Mouse (Mus musculus) layer of hippocampus, adult 11-12 months (tissue): ENCODE data around the gene Rpap2.
A peak's percentile ranks its signal among the peaks of the same experiment; 100 is the strongest.

ENCODE experiments used
- DNase-seq: peaks from one replicate; pipeline ENCODE4 v3.0.0; 2022; ENCODE audit warnings: low spot score

Rpap2 gene

DNA sequence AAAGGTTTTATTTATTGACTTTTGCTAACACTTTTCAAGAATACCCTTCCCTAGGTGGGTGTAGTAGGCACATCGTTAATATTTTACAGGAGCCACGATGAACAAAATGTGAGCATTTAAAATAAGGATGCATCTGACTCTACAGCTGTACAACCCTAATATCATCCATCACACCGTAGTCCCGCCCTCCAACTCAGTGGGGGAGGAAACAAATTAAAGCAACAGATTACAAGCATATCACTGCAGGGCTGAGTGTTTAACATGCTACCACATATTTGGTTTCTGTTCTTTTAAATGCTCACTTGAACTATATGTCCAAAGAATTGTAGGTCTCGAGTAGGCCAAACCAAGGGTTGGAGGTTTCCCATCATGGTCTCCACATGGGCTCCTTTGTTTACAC, 90.0 kb downstream of the Rpap2 start:
- no peak for DNase-seq

DNA sequence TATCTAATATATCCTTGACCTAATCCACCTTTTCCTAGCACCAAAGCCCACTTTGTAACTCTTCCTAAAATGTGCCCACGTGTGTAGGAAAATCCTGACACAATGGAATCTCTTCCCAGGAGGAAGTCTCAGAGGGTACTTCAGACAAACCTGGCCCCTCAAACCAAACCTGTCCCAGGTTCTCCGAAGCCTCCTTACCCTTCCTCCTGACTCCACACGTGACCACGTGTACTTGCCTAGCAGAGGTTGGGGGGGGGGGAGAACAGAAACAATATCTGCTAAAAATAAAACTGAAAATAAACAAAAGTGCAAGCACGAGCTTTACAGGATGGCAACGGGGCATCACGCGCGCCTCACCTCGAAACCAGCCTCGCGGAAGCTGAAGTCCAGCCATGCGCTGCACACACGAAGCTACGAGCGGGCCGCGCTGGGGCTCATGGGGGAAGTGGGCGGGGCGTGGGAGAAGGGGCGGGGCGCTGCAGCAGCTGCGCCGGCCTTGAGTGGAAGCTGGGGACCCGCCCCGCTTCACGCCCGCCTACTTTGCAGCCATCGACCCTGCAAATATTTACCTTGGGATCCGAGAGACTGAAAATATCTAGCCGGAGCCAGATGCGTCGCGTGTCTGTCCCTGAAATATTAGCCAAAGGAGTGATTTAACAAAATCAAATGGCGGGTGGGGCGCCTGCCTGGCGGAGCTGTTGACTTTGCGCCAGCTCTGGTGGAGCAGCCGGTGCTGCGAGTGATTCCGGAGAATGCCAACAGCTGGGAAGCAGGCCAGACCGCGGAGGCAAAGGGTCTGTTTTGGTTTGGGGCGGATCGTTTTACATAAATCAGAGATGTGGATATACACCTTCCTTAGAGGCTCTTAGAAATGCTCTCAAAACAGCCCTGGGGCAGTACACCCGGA, 90.7 kb downstream of the Rpap2 start:
- peak; percentile 50 for DNase-seq

DNA sequence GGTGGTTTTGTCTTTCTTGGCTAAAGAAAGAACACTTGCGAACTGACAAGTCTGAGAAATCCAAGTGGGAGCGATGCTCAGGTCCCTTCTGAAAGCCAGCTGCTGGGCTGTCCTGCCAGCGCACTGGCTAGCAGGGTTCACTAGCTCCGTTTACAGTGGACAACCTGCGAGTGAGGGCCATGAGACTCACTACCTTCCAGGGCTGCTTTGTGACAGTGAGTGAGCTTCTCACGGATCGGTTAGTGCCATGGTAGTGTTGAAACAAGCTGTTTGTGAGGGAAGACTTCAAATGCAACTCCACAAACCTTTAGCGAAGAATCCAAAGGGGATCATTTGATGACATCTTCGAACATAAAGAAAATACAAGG, 91.3 kb downstream of the Rpap2 start:
- no peak for DNase-seq

DNA sequence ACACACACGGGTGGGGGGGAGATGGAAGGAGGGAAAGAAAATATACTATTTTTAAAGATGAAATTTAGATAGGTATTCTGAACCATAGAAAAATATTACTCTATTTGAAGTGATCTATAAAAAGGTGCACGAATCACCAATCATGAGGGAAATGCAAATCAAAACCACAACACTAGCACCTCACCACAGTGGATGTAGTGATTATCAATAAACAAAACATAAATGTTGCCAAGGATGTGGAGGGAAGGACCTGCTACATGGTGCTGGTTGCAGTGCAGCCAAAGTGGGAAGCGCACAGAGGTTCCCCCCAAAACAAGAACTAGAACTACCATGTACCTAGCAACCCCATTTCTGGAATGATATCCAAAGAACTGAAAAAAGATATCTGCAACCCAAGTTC, 97.8 kb downstream of the Rpap2 start:
- DNase-seq = no peak

DNA sequence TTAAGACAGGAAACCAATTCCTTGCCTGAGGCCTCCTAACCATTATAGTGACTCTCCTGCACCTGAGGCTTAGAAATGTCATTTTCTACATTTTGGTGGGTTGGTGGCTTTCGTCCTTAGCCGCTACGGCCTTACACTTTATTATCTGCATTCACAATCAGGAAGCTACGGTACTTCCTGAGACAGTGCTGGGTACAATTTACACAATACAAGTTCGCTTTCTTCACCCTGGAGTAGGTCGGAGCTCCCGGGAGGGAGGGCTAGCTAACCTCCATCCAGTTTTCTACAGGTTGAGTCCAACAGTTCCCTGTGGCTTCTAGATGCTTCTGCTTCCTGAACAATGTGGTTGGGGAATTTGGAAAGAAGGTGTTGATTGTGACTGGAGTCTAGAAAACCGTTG, 101.7 kb downstream of the Rpap2 start:
- DNase-seq = no peak

DNA sequence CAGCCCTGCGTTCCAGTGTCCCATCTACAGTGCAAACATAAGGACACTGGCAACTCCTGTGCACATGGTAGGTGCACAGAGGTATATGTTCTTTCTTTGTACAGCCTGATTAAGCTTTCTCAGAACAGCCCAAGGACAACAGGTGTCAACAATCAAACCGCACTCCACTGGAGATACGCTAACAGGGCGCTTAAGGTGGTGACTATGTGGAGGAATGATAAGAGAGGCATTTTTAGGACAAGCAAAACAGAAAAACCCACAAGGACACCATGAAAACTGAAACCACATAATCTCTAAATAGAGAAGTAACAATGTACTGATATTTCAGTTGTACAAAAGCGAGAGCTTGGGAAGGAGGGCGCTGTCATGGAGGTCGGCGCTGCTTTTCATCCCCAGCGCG, 103.7 kb downstream of the Rpap2 start:
- DNase-seq = no peak

DNA sequence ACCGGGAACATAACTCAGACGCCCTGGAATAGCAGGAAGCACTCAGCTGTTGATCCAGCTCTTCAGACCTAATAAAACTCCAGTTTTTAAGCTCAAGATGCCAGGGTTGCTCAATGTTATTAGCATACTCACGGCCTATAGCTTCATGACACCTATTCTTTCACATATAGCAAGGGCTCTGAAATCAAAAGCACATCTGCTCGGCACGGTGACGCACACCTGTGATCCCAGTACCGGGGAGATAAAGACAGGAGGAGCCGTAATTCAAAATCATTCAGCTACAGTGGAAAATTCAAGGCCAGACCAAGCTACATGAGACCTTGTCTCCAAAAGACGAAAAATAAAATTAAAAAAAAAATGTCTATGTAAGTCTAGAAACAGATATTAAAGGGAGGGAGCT, 104.5 kb downstream of the Rpap2 start:
- DNase-seq = no peak

DNA sequence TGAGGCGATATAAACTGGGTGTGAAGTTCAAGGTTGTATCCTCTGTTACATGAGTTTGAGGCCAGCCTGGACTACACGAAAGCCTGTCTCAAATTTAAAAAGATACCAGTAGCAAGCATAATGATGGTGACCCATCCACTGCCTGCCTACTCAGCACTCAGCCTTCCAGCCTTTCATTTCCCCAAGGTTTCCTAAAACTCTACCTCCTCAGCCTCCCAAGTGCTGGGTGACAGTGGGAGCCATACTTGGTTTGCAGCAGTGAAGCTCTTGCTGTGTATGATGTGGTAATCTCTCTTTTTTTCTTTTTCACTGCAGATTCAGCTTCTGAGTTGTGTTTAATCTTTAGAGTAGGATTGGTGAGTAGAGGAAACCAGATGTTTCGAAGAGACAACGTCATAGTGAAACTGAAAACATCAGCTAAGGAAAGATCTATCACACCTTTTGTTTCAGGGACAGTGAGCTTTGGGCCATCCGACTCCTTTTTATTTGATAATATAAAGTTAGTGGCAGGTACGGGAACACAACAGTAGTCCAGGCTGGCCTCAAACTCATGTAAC, 106.1 kb downstream of the Rpap2 start:
- no peak for DNase-seq

DNA sequence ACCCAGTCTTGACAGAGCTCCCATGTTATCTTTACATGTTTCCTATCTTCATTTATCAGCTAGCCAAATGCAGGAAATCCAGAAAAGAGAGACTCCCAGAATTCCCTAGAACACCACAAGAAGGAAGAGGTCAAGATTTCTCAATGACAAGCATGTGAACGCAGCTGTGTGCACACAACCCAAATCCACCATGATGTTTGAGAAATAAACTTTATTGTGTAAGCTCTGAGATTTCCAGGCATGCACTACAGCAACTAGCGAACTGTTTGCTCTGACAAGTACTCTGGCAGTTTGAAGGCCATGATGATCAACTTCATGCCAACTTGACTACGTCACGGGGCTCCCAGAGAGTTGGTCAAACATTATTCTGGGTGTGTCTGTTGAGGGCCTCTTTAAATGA, 108.6 kb downstream of the Rpap2 start:
- no peak for DNase-seq

DNA sequence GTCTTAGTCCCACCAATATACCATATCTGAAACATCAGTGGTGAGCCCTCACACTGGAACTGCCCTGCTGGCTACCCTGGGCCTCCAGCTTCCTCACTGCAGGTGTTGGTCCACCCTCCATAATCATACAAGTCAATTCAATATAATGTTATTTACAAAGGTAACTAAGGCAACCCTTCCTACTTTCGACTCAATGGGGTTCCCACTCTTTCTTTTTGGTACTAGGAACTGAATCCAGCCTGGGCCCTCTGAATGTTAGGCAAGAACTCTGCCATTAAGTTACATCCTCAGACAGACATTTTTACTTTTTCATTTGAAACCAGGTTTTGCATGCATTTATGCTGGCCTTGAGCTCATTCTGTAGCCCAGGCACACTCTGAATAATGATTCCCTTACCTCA, 109.1 kb downstream of the Rpap2 start:
- DNase-seq = no peak

DNA sequence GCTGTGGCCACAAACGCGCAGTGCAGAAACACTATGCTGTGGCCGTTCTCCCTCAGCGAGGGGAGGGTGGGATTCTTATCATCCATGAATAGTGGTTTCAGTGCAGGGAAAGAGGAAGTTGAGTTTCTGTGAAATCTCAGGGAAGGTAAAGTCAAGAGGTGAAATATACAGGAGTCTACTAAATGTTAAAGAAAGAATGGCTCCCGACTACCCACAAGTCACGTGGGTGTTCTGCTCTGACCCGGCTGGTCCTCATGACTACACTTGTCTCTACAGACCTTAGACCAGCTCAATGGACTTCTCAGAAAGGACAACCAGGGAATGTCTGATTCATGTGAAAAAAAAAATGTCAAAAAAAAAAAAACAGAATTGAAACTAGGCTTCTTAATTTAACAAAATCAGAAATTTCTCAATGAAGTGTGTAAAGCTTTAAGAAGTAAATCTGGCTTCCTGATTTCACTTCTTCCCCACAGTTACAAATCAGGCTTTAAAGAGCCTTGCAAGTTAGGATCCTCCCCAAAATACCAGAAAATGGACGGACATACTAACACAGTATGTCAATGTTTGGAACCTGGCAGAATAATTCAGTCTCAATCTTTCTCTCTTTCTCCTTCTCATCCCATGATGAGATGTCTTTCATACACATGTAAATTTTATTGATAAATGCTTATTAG, 111.1 kb downstream of the Rpap2 start:
- DNase-seq = no peak
